Mouse (Mus musculus) spleen, adult 2 months (tissue): ENCODE measurements around the gene Gm9376.

ENCODE experiments used
- CTCF ChIP-seq: fragments of 200-500 bp; IDR thresholded peaks from 2 replicates; pipeline ENCODE4 v1.5.1; 2011; ENCODE audit warnings: mild to moderate bottlenecking, inconsistent platforms; ENCODE audit not compliant: insufficient read depth, insufficient read length, insufficient replicate concordance; ENCODE audit errors: extremely low read depth
- POLR2A ChIP-seq: fragments of 200-500 bp; IDR thresholded peaks from 2 replicates; pipeline ENCODE4 v1.6.1; 2011; ENCODE audit warnings: low read depth, low read length, inconsistent platforms

GRCm38 (mm10) chr14:118237786-118238185, 29.0 kb upstream of the Gm9376 start:
- TF ChIP-seq POLR2A = no peak
- no peak for TF ChIP-seq CTCF
